Mouse (Mus musculus): ENCODE results near the gene Ptchd4.

Ptchd4 gene

DNA sequence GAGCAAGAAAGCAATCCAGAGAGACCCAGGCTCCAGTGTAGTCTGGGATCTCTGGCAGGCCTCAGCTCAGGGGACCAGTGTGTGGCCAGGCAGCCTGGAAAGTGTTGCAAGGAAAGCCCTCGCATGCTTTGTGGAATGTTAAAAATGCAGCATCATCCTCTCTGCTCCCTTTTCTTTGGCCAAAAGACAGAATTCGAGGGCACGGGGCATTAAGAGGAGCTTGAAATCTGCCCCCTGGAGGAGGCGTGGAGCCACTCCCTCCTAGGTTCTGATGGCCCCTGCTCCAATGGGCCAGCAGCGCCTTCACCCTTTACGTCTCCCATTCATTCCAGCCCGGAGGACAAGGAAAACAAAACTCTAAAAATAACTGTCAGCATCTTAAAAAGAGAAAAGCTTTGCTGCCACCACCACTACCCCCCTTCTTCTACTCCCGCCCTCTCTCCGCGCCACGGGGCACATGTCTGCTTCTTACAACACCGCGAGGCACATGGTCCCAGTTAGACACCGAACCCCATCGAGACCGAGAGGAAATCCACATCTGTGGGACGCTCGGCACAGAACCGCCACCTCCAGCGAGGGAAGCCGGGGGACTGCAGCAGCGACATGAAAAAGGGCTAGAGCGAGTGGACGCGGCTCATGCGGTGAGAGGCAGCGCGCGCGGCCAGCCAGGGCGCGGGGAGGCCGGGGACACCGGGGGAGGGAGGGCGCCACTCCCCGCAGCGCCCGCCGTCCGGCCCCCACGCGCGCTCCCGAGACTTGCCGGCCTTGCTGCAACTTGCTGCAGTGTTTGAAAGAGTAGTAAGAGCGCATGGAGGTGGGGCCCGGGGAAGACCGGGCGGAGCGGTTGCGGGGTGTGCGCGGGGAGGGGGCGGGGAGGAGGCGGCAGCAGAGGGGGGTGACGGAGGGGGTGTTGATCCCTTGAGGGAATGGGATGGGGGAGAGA is at the start of gene Ptchd4:
Ptchd4 (plus strand) TSS at position 279 of the 943 bp plus-strand sequence.
- peak; percentile 55 for DNase-seq (ENCODE audit: extremely low spot score, low spot score)

DNA sequence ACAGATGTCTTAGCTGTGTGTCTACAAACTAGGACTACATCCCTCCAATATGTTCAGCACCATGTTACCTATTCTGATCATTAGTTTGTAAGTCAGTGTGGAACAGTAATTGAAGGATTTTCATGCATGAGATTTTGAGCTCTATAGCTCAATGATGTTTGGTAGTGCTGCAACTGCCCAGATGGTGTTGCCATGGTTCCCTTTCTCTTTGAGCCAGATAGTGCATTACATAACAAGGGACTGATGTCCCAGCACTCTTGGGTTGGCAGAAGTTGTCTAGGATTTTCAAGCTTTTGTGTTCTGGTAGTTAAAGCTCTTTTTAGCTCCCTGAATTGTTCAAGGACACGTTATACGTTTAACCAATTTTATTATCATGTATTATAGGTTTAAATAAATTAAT is 38.9 kb upstream of the Ptchd4 start:
- no peak for DNase-seq (ENCODE audit: extremely low spot score, low spot score)

DNA sequence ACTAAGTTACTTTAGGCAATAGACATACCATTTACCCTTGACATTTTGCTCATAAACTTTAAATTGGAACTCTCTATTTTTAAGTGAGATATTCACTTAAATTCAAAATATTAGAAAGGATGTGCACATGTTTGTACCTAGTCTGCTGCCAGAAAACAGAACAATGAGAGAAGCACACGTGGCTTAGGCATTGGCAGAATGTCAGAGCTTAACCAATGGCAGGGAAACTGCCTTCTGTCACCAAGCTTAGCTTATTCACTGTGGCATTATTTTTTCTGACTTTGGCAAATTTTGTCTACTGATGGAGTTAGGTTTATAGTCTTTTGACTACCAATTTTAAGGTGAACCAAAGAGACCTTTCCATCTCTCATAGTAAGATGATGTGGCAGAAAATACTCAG is 31.4 kb upstream of the Ptchd4 start:
- no peak for DNase-seq (ENCODE audit: extremely low spot score, low spot score)

DNA sequence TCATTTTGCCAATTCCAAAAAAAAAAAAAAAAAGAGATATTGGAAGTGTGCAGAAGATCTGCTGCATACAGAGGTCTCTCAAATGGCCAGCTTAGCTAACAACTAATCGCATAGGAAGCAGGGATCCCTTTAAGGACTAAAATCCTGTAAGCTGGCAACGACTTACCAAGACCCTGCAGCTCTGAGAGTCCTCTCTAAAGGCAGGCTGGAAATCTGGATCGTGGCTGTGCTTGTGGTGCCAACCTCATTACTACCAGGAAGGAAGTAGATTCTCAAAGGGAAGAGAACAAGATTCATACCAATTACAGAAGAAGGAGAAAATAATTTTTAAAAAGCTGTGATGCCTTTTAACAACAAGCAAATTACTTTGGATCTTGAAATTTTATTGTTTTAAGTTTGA is 29.5 kb upstream of the Ptchd4 start:
- DNase-seq (ENCODE audit: extremely low spot score, low spot score): no peak

DNA sequence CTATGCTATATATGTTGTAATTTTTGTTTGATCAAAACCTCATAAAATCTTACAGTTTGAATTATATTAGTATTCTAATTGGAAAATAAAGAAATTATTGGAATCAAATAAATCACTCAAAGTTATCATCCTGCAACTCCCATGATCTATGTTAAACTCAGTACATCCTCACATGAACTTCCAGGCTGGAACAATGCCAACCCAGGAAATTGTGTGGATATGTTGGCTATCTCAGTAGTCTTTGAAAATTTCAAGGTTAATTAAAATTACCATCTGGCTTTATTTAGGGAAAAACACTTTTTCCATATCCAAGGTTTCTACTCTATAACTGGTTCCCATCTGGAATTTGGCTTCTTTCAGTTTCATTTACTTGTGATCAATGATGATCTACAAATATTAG is 25.4 kb upstream of the Ptchd4 start:
- no peak for DNase-seq (ENCODE audit: extremely low spot score, low spot score)

DNA sequence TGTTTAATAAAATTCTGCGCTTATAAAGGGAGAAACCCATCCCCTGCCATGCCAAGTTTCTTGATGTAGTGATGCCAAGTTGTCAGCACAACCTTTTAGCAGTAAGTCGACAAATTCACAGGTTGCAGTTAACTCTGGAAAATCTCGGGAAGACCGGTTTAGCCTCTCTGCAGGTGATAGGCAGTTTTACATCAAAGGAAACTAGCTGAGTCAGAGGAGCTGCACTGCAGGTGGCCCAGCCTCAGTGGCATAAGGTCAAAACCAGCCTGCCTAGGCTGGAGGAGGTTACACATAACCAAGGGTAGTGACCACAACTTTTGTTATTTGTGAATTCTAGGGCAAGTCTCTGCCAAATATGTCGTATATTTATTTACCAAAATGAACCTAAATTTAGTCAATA is 24.0 kb upstream of the Ptchd4 start:
- no peak for DNase-seq (ENCODE audit: extremely low spot score, low spot score)

DNA sequence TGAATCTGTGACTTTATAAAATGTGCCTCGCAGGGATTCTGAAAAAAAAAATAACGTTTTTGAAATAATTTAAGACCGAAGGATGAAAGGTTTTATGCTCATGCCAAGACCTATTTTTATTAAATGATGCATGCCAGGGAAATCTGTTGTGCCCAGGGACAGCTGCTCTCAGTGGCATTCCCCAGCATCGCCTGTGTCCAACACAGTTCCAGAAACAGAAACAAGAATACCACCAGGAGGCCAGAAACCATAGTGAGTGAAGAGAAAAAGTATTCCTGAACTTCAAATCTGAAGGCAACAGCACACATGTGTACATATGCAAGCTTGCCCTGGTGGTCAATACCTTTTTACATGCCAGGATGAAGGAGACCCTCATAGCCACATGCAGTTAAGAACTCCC is 17.8 kb upstream of the Ptchd4 start:
- no peak for DNase-seq (ENCODE audit: extremely low spot score, low spot score)

DNA sequence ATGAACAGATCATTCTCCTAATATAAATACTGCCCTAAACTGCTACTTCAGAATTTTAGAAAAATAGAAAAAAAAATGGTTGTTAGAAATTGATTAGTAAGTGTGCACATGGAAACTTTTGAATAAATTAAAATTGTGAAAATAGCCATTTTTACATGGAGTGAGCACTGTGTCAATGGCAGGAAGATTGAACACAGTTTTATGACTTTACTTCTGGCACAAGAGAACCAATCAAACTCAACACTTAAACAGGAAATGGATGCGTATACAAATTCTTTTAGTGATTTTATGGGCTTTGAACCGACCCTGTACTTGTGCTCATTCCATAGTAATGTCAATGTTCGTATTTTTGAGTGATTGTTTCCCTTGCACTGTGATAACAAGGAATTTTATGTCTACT is 16.1 kb upstream of the Ptchd4 start:
- DNase-seq (ENCODE audit: extremely low spot score, low spot score): no peak

DNA sequence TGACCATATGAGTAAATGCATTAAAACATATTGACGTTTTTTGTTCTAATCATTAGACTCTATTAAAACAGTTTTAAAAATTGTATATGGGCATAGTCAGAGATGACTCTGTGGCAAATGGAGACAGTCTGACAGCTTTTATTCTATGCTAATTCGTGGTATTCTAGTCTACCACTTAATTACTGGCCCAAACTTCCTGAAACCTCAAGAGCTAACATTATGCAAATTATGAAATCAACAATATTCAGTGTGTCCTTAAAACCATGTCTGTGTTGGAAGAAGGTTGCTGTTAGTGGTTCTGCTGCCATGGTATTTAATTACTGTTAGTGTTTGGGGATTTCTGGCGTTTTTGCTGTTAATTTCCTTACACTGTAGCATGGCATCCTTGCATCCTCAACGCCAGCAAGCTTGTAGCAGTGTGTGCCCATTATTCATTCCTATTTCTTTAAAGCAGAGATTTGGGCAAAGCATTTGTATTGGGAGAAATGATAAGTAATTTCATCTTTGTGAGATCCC is 12.6 kb upstream of the Ptchd4 start:
- no peak for DNase-seq (ENCODE audit: extremely low spot score, low spot score)

DNA sequence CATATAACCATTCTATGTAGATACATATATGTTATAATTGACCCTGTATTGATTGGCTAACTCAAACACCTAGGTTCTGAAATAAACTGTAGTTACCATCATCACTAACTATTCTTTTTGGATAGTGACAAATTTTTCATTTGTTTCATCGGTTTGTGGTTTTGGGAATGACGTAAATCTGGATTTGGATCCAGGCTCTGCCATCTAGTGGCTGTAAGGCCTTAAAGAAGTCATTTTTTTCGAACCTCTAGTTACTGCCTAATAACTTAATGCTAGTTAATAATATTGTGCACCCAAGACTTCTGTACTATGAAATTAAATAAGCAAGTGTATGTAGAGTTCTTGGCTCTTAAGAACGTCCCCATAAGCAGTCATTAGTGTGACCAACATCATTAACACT is 11.5 kb upstream of the Ptchd4 start:
- DNase-seq (ENCODE audit: extremely low spot score, low spot score): no peak

DNA sequence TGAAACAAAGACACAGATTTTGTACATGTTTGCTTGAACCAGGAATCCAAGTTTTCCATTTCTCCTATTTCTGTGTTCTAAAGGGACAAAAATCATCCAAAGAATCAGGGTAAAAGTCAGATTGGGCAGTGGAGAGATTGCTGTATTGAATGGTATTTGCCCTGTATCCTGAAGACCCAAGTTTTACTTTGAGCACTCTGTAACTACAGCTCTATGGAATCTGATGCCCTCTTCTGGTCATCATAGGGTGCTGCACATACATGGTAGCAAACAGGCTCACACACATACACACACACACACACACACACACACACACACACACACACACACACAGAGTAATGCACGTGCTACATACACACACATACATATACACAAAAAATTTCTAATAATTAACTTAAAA is 8.7 kb upstream of the Ptchd4 start:
- DNase-seq (ENCODE audit: extremely low spot score, low spot score): no peak

DNA sequence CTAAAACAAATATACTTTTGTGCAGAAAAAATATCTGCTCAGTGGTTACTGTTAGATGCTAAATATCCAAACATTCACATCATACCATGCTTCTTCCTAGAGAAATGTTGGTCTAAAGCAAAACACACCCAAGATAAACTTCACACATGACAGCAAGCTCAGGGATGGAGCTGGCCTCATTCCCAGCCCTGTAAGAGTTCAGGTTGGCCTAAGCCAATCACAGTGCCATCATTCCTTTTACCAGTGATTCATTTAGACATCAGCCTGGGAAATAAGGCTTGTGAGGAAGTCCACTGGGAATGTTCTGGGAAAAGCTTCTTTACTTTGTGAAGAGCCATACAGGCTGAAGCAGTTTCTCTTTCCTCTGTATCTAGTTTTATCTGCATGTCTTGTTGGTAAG is 5.6 kb upstream of the Ptchd4 start:
- DNase-seq (ENCODE audit: extremely low spot score, low spot score): no peak

DNA sequence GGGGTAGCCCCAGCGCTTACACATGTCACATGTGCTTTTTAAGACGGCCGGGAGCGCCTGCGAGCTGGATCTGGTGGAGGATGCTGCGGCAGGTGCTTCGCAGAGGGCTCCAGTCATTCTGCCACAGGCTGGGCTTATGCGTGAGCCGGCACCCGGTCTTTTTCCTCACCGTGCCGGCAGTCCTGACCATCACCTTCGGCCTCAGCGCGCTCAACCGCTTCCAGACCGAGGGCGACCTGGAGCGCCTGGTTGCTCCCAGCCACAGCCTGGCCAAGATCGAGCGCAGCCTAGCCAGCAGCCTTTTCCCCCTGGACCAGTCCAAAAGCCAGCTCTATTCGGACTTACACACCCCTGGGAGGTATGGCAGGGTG is 850 bp downstream of the Ptchd4 start:
- peak; percentile 52 for DNase-seq (ENCODE audit: extremely low spot score, low spot score)

DNA sequence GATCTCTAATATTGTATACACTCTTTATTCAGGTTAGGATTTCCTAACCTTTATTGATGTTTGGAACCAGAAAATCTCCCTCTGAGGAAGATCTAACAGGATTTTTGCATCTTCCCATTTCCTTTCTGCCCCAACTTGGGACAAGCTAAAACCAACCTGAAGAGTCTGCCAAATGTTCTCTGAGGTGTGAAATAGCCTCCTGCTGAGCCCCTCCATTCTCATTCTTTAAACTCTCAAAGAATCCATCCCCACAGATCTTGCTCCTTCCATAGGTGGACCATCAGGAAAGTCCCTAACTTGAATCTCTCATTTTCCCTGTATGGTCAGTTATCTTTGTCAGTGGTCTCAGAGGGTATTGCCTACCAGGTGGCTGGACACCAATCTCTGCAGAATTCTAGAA is 20.0 kb downstream of the Ptchd4 start:
- DNase-seq (ENCODE audit: extremely low spot score, low spot score): no peak

DNA sequence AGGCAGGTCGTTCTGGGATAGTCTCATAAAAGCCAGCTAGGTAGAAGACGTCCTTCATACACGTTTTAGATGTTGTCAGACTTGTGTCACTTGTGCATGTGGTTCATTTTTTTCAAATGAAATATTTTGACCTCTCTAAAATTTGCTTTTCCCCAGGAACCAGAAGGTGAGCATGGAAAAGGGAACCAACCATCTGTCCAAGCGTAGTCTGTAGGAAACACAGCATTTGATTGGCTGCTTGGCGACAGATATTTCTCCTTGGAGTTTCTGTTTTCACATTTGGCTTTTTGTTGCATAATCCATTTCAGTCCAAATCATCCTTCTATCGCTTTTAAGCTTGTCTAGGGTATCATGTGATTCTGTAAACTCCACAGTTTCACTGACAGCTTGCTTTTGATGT is 20.8 kb downstream of the Ptchd4 start:
- no peak for DNase-seq (ENCODE audit: extremely low spot score, low spot score)

DNA sequence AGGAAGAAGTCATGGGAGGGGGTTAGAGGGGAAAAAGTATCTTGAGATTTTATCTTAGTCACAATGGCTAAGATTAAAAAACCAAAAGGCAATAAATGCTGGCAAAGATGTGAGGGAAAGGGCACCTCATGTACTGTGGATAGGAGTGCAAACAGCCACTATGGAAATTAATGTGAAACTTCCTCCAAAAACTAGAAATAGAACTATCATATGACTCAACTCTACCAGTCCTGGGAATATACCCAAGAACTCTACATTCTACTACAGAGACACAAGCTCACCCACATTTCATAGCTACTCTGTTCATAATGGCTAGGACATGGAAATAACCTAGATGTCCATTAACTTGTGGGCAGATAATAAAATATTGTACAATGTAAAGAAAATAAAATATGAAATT is 30.3 kb downstream of the Ptchd4 start:
- no peak for DNase-seq (ENCODE audit: extremely low spot score, low spot score)

DNA sequence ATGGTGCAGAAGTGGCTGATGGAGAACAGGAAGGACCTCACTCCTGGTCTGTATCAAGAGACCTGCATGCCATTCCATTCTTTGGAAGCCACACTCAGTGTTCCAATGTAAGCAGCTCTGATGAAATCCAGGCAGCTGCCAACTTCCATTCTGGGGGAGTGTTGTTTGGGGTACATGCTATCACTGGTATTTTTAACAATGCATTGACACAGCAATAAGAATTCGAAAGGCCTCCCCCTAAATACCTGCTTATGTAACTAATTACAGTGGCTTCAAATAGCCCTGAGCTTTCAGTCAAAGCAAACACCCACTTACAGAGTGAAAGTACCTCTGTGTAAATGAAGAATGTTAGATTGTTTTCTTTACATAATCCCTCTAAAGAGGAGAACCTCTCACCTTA is 42.7 kb downstream of the Ptchd4 start:
- DNase-seq (ENCODE audit: extremely low spot score, low spot score): no peak

DNA sequence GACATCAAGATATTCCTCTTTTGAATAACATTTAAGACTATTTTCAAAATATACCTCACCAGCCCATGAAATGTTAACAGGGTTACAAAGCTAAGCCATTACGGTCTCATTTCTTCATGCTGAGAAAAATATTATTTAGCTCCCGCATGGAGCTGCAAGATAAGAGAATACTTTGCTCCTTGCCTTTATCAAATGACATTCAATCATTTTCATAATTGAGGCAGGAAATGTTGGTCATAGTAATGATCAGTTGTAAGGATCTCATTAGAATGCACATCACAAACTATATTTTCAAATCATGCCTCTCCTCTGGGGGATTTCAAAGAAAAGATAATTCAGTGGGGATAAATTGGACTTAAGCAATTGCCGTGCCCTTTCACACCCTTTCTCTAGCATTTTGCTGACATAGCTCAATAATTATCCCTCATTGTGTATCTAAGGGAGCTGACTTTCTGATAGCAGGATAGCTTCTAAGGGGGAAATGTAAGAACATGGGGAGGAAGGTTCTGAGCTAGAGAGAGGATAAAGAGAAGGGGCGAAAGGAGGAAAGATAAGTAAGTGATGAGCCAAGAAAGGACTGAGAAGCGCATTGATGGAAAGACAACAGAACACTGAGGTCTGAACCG is 47.5 kb downstream of the Ptchd4 start:
- no peak for DNase-seq (ENCODE audit: extremely low spot score, low spot score)

DNA sequence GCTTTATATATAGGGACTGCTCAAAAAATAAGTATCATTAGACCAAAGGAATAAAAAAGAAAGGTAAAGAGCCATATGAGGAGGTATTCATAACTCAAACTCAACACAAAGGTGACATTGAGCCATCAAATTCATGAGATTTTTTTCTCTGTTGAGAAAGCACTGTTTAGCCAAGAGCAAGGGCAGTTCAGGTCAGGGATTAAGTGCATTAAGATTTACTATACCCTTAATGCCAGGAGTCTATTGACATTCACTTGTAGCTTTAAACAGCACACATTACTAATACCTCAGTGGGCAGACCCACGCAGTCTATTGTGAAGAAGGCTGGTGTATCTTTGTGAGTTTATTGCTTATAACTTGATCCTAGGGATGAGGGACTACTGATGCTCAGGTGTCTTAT is 49.0 kb downstream of the Ptchd4 start:
- DNase-seq (ENCODE audit: extremely low spot score, low spot score): no peak

DNA sequence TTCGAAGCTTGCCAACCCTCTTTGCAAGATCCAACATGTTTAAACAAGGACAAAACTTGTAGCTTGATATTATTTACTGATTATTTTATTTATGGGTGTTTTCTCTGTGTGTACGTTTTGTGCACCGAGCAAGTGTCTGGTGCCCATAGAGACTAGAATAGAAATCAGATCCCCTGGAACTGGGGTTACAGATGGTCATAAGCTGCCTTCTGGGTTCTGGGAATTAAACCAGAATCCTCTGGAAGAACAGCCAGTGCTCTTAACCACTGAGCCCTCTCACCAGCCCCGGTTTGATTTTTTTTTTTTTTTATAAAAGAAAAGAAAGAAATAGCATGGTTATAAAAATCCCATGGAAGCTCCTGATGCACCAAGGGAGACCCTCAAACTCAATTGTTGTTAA is 59.1 kb downstream of the Ptchd4 start:
- DNase-seq (ENCODE audit: extremely low spot score, low spot score): no peak

DNA sequence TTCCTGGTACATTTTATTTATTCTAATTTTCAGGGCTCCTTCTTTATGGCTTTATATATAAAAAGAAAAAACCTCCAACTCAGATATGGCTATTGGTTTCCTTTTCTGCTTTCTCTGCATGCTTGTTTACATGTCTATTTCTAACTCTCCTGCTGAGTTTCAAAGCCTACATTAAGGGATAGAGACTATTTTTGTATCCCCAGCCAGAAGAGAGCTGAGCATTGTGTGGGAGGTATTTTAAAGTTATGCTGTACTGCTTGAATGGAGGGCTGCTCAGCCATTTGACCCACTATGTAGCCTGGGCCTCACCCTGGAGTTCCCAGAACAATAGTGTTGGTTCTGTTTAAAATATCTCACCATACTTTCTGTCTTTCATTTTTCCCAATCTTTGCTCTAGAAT is 77.3 kb downstream of the Ptchd4 start:
- no peak for DNase-seq (ENCODE audit: extremely low spot score, low spot score)

DNA sequence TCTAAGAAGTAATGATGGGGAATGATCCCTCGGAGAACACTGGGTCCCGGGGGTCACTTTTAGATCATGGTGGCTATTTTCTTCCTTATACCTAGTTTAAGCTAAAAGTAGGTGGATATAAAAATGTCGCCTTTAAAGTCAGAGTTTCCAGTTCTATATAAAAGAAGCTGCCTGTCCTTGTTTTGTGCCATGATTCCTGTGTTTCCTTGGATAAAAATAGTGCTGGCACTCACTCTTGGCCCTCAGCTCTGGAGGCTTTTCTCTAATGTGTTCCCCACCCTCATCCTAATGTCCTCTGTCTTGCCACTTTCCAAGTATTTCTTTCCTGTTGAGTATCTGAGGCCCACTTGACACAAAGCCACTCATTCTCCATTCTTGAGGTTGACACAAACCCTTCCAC is 79.6 kb downstream of the Ptchd4 start:
- no peak for DNase-seq (ENCODE audit: extremely low spot score, low spot score)

DNA sequence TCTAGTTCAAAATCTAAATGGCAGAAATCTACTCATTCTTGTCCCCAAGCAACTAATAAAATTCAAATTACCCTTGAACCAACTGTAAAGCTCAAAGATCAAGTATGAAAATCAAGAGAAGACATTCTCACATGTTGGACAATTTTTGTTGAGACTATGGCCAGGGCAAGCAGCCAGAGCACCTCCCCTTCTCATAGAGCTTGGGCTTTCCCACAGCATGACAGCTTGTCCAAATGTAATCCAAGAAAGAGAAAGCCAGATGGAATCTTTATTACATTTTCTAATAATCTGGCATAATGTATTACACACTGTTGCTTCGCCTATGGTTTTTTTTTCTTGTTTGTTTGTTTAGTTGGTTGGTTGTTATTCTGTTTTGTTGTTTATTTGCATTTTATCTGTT is 102.7 kb downstream of the Ptchd4 start:
- no peak for DNase-seq (ENCODE audit: extremely low spot score, low spot score)
